Mouse (Mus musculus) common myeloid progenitor, adult 5-6 weeks (primary cell): ENCODE results near the gene Nwd1. TPM values are rescaled to one million over a fixed set of nuclear protein-coding genes. Genes with fewer than 3 reads are reported as not detected.
A peak's percentile ranks its signal among the peaks of the same experiment; 100 is the strongest.
"Not testable (repeated sequence)": the region's sequence is repeated elsewhere in the genome, so short reads cannot be mapped to it uniquely, and the experiment has no call there.

Experiments used
- ATAC-seq: replicated peaks from 2 replicates; pipeline ENCODE4 v1.8.0; 2016; ENCODE audit warnings: low read depth, mild to moderate bottlenecking, moderate TSS enrichment, inconsistent platforms; ENCODE audit not compliant: poor library complexity, severe bottlenecking
- total RNA-seq: library from RNA; stranded (forward); fragments of 200-1000, 187-1606 nt; gene quantifications from 2 replicates; pipeline ENCODE4 v1.2.3, GENCODE M21; 2017

Nwd1 gene
- 5.6 and 9.1 TPM in 2 replicates for total RNA-seq

DNA sequence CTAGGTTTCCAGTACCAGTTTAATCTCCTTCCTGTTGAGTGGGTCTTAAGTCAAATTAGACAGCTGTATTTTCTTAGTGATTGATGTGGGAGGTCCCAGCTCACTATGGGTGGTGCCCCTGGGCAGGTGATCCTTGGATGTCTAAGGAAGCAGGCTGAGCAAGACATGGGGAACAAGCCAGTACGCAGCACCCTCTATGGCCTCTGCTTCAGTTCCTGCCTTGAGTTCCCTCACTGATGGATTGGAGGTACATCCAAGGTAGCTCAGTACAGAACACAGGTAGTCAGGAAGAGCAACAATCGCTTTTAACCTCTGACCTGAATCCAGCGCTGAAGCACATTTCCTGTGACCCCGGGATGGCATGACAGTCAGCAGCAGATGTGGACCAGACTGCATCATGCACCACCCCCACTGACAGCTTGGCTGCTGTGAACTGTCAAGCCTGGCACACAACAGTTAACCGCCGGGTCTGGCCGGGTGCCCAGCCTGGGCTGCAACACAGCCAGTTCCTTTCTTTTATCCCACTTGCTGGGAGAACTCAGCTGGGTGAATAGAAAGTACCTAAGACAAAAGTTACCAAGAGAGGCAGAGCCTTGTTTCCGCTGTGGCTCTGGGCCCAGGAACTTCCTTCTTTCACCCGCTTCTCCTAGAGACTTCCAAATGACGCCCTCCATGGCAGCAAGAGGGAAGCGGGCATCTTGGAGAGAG, at the start of gene Nwd1:
TSS of gene Nwd1 (plus strand) at position 652 of the 708 bp plus-strand sequence.
- peak; percentile 92 for ATAC-seq

- peak; percentile 41 for ATAC-seq
These were observed 3.6 kb upstream of the Nwd1 start for GRCm38 (mm10) chr8:72642885-72643284.

GRCm38 (mm10) chr8:72644601-72645000, 1.9 kb upstream of the Nwd1 start:
- peak; percentile 55 for ATAC-seq

GRCm38 (mm10) chr8:72646768-72647143, 245 bp downstream of the Nwd1 start:
- ATAC-seq: no peak

- ATAC-seq: no peak
These were observed 4.2 kb downstream of the Nwd1 start for GRCm38 (mm10) chr8:72650697-72651096.

- peak; percentile 85 for ATAC-seq
These were observed 8.3 kb downstream of the Nwd1 start for GRCm38 (mm10) chr8:72654565-72655521.

GRCm38 (mm10) chr8:72655522-72655912, 9.0 kb downstream of the Nwd1 start:
- ATAC-seq: no peak

GRCm38 (mm10) chr8:72659967-72660366, 13.5 kb downstream of the Nwd1 start:
- ATAC-seq: no peak

- no peak for ATAC-seq
These were observed 17.7 kb downstream of the Nwd1 start for GRCm38 (mm10) chr8:72664107-72664652.

DNA sequence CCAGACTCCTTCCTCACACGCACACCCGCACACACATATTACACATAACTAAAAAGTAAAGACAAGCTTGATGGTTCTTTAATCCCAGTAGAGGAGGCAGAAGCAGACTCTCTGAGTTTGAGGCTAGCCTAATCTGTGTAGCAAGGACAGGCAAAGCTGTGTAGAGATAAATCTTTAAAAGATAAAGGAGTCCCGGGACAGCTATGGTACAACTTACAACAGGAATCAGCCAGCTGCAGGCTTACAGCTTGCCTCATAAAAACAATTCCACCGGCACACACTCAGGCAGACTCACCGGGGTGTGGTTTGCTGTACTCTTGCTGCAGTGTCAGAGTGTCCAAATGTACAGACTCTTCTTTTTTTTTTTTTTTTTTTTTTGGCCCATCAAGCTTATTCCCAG, 18.2 kb downstream of the Nwd1 start:
- peak; percentile 37 for ATAC-seq

DNA sequence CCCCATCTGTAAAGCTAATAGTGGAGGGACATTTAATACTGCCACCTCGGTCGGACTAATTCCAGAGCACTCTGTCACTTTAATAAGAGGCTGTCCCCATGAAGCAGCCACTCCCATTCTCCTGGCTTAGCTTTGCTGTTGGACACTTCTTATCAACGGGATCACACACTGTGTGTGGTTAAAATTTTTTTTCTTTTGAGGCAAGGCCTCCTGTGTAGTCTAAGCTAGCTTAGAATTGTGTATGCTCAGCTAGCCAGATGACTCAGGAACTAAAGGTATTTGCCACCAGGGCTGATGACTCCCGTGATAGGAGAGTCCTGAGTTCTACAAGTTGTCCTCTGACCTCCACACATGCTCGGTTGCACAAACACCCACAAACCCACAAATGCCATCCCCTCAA, 18.9 kb downstream of the Nwd1 start:
- ATAC-seq: peak; percentile 86

DNA sequence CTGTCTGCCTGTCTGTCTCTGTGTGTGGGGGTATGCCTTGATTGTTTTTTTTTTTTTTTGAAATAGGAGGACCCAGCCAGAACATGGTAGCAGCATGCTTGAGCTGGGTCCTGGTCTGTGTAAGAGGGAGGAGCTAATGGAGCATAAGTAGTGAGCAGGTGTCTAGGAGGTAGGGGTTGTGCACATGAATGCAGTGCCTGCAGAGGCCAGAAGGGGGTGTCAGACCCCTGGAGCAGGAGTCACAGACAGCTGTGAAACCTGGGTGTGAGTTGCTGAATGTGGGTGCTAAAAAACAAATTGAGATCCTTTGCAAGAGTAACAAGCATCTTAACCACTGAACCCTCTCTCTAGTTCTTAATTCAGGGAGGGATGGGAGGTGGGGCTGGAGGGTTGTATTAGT, 22.4 kb downstream of the Nwd1 start:
- ATAC-seq: no peak

DNA sequence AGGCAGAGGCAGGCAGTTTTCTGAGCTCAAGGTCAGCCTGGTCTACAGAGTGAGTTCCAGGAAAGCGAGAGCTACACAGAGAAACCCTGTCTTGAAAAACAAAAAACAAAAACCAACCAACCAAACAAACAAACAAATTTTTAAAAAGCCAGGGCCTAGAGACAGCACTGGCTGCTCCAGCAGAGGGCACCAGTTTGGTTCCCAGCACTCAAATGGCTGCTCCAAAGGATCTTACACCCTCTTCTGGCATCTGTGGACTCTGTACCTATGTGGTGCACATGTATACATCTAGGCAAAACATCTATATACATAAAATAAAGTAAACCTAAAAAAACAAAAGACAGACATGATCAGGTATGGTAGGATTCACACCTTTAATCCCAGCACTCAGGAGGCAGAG, 26.3 kb downstream of the Nwd1 start:
- no peak for ATAC-seq

GRCm38 (mm10) chr8:72674184-72674583, 27.7 kb downstream of the Nwd1 start:
- no peak for ATAC-seq

- no peak for ATAC-seq
These were observed 29.9 kb downstream of the Nwd1 start for GRCm38 (mm10) chr8:72676436-72676835.

DNA sequence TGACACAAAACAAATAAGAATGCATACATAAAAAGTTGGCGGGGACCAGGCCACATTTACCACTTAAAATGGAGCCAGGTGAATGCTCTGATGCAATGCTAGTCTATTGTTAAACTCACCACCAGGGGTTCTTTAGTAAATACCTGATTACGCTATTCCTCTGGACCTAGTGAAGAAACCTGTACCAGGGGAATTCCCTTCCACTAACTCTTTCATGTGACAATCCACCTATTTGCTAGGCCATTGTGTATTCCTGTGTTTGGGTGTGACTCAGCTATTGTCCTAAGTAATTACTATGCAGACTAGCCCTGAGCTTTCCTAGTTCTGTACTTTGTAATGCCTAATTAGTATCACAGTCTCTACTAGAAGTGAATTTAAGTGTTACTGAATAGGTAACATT, 30.3 kb downstream of the Nwd1 start:
- ATAC-seq: not testable (repeated sequence)

GRCm38 (mm10) chr8:72677331-72677730, 30.8 kb downstream of the Nwd1 start:
- ATAC-seq: no peak

- peak; percentile 68 for ATAC-seq
These were observed 33.6 kb downstream of the Nwd1 start for GRCm38 (mm10) chr8:72680133-72680532.

GRCm38 (mm10) chr8:72682051-72682687, 35.7 kb downstream of the Nwd1 start:
- ATAC-seq: no peak

- ATAC-seq: peak; percentile 83
These were observed 36.6 kb downstream of the Nwd1 start for GRCm38 (mm10) chr8:72683010-72683521.
